Mouse (Mus musculus): ENCODE data around the gene Myo9a.

GRCm38 (mm10) chr9:59718237-59718636 lies 32.5 kb upstream of the Myo9a start:
- TF ChIP-seq TAL1 (conservative IDR thresholded peaks at IDR 0.05; ENCODE audit: low read depth, low read length) = no peak
- TF ChIP-seq CTCF (IDR thresholded peaks at IDR 0.05; ENCODE audit: low read depth, low read length) = no peak
- TF ChIP-seq GATA2 (IDR thresholded peaks at IDR 0.05; ENCODE audit: borderline replicate concordance, low read depth, low read length) = no peak
- TF ChIP-seq POLR2AphosphoS5 (IDR thresholded peaks at IDR 0.05; ENCODE audit: insufficient replicate concordance, low read depth, low read length) = no peak
- no peak for TF ChIP-seq GATA1 (IDR thresholded peaks at IDR 0.05; ENCODE audit: borderline replicate concordance, low read length)
